Mouse (Mus musculus): ENCODE measurements around the gene Srrd. TPM values are rescaled to one million over a fixed set of nuclear protein-coding genes. Genes with fewer than 3 reads are reported as not detected.

The Srrd gene
- polyA plus RNA-seq, 1 experiment from 2014 or later = 24.5 TPM

- Histone ChIP-seq H3K9ac (ENCODE audit: low read depth, low read length) (no peak overlapping the region), H3K9me3 (replicated peaks; ENCODE audit: control insufficient read depth, low read length) (no peaks in the 10 kb centered on the region), H3K27ac (ENCODE audit: low read depth, low read length) (no peak overlapping the region), H3K4me3 (ENCODE audit: low read depth, low read length) (no peak overlapping the region), H3K4me2 (no peak overlapping the region), H3K36me3 (ENCODE audit: control insufficient read depth, insufficient read depth, low read length) (no peaks in the 10 kb centered on the region), H3K4me1 (ENCODE audit: control insufficient read depth, insufficient read depth, low read length) (peaks cover 21% of the 10 kb centered on the region; the same call in 1 of the 2 replicates), H3K27me3 (ENCODE audit: control insufficient read depth, insufficient read depth, low read length) (no peaks in the 10 kb centered on the region)
- no peak for ATAC-seq (replicated peaks; ENCODE audit: insufficient number of reproducible peaks, low FRiP score, low TSS enrichment)
- 77% methylated on average over 2 of the region's 2 CpGs for WGBS (ENCODE audit: insufficient replicate concordance)
Measured at GRCm38 (mm10) chr5:112300112-112300511, 42.7 kb downstream of the Srrd start.

- Histone ChIP-seq H3K4me3 (ENCODE audit: low read depth, low read length) (no peak overlapping the region), H3K27me3 (ENCODE audit: control insufficient read depth, insufficient read depth, low read length) (no peaks in the 10 kb centered on the region), H3K27ac (ENCODE audit: low read depth, low read length) (peak overlapping the region; percentile 59; the same call in 1 of the 2 replicates), H3K4me1 (ENCODE audit: control insufficient read depth, insufficient read depth, low read length) (peaks cover 27% of the 10 kb centered on the region; the same call in 1 of the 2 replicates), H3K36me3 (ENCODE audit: control insufficient read depth, insufficient read depth, low read length) (no peaks in the 10 kb centered on the region), H3K9ac (ENCODE audit: low read depth, low read length) (no peak overlapping the region), H3K9me3 (replicated peaks; ENCODE audit: control insufficient read depth, low read length) (no peaks in the 10 kb centered on the region), H3K4me2 (no peak overlapping the region)
- 73% methylated on average over 4 of the region's 4 CpGs for WGBS (ENCODE audit: insufficient replicate concordance)
- no peak for ATAC-seq (replicated peaks; ENCODE audit: insufficient number of reproducible peaks, low FRiP score, low TSS enrichment)
Measured at GRCm38 (mm10) chr5:112299399-112299798, 43.4 kb downstream of the Srrd start.

GRCm38 (mm10) chr5:112298226-112298988 lies 44.4 kb downstream of the Srrd start:
- Histone ChIP-seq H3K9me3 (replicated peaks; ENCODE audit: control insufficient read depth, low read length) (no peaks in the 10 kb centered on the region), H3K4me1 (ENCODE audit: control insufficient read depth, insufficient read depth, low read length) (peaks cover 27% of the 10 kb centered on the region; the same call in 1 of the 2 replicates)
- 0 out of 2 replicates have a peak, but pooled peaks have one; percentile 40 for ATAC-seq (replicated peaks; ENCODE audit: insufficient number of reproducible peaks, low FRiP score, low TSS enrichment)

GRCm38 (mm10) chr5:112297257-112297656 lies 45.6 kb downstream of the Srrd start:
- WGBS (ENCODE audit: insufficient replicate concordance) = 59% methylated on average over 2 of the region's 2 CpGs
- H3K27me3 ChIP-seq (ENCODE audit: control insufficient read depth, insufficient read depth, low read length) = no peaks in the 10 kb centered on the region
- ATAC-seq (replicated peaks; ENCODE audit: insufficient number of reproducible peaks, low FRiP score, low TSS enrichment) = no peak
- peaks cover 27% of the 10 kb centered on the region; the same call in 1 of the 2 replicates for H3K4me1 ChIP-seq (ENCODE audit: control insufficient read depth, insufficient read depth, low read length)
- H3K9ac ChIP-seq (ENCODE audit: low read depth, low read length) = no peak overlapping the region
- H3K9me3 ChIP-seq (replicated peaks; ENCODE audit: control insufficient read depth, low read length) = no peaks in the 10 kb centered on the region
- H3K27ac ChIP-seq (ENCODE audit: low read depth, low read length) = no peak overlapping the region
- H3K4me3 ChIP-seq (ENCODE audit: low read depth, low read length) = no peak overlapping the region
- H3K36me3 ChIP-seq (ENCODE audit: control insufficient read depth, insufficient read depth, low read length) = no peaks in the 10 kb centered on the region
- no peak overlapping the region for H3K4me2 ChIP-seq

More at GRCm38 (mm10) chr5:112298226-112298988, 44.4 kb downstream of the Srrd start:
- Histone ChIP-seq H3K4me3 (ENCODE audit: low read depth, low read length) (no peak overlapping the region), H3K27me3 (ENCODE audit: control insufficient read depth, insufficient read depth, low read length) (no peaks in the 10 kb centered on the region), H3K36me3 (ENCODE audit: control insufficient read depth, insufficient read depth, low read length) (no peaks in the 10 kb centered on the region), H3K27ac (ENCODE audit: low read depth, low read length) (peak overlapping the region; percentile 59), H3K4me2 (no peak overlapping the region), H3K9ac (ENCODE audit: low read depth, low read length) (no peak overlapping the region)
- WGBS (ENCODE audit: insufficient replicate concordance) = 78% methylated on average over 12 of the region's 12 CpGs

GRCm38 (mm10) chr5:112296404-112297181 lies 46.2 kb downstream of the Srrd start:
- no peak for ATAC-seq (replicated peaks; ENCODE audit: insufficient number of reproducible peaks, low FRiP score, low TSS enrichment)
- Histone ChIP-seq H3K4me3 (ENCODE audit: low read depth, low read length) (no peak overlapping the region), H3K27ac (ENCODE audit: low read depth, low read length) (no peak overlapping the region), H3K4me2 (no peak overlapping the region), H3K27me3 (ENCODE audit: control insufficient read depth, insufficient read depth, low read length) (no peaks in the 10 kb centered on the region), H3K9ac (ENCODE audit: low read depth, low read length) (no peak overlapping the region), H3K9me3 (replicated peaks; ENCODE audit: control insufficient read depth, low read length) (no peaks in the 10 kb centered on the region), H3K4me1 (ENCODE audit: control insufficient read depth, insufficient read depth, low read length) (peaks cover 27% of the 10 kb centered on the region; the same call in 1 of the 2 replicates), H3K36me3 (ENCODE audit: control insufficient read depth, insufficient read depth, low read length) (no peaks in the 10 kb centered on the region)
- WGBS (ENCODE audit: insufficient replicate concordance) = 64% methylated on average over 6 of the region's 6 CpGs

GRCm38 (mm10) chr5:112295564-112295963 lies 47.3 kb downstream of the Srrd start:
- Histone ChIP-seq H3K9ac (ENCODE audit: low read depth, low read length) (no peak overlapping the region), H3K4me3 (ENCODE audit: low read depth, low read length) (no peak overlapping the region), H3K27ac (ENCODE audit: low read depth, low read length) (no peak overlapping the region), H3K27me3 (ENCODE audit: control insufficient read depth, insufficient read depth, low read length) (no peaks in the 10 kb centered on the region), H3K9me3 (replicated peaks; ENCODE audit: control insufficient read depth, low read length) (no peaks in the 10 kb centered on the region), H3K36me3 (ENCODE audit: control insufficient read depth, insufficient read depth, low read length) (no peaks in the 10 kb centered on the region), H3K4me1 (ENCODE audit: control insufficient read depth, insufficient read depth, low read length) (peaks cover 27% of the 10 kb centered on the region; the same call in 1 of the 2 replicates), H3K4me2 (no peak overlapping the region)
- no peak for ATAC-seq (replicated peaks; ENCODE audit: insufficient number of reproducible peaks, low FRiP score, low TSS enrichment)
- 63% methylated on average over 8 of the region's 8 CpGs for whole genome bisulfite sequencing (ENCODE audit: insufficient replicate concordance)

- ATAC-seq (replicated peaks; ENCODE audit: insufficient number of reproducible peaks, low FRiP score, low TSS enrichment) = no peak
- Histone ChIP-seq H3K9me3 (replicated peaks; ENCODE audit: control insufficient read depth, low read length) (no peaks in the 10 kb centered on the region), H3K27me3 (ENCODE audit: control insufficient read depth, insufficient read depth, low read length) (no peaks in the 10 kb centered on the region), H3K4me3 (ENCODE audit: low read depth, low read length) (no peak overlapping the region), H3K36me3 (ENCODE audit: control insufficient read depth, insufficient read depth, low read length) (no peaks in the 10 kb centered on the region), H3K4me1 (ENCODE audit: control insufficient read depth, insufficient read depth, low read length) (peaks cover 27% of the 10 kb centered on the region; the same call in 1 of the 2 replicates), H3K27ac (ENCODE audit: low read depth, low read length) (no peak overlapping the region), H3K9ac (ENCODE audit: low read depth, low read length) (no peak overlapping the region), H3K4me2 (no peak overlapping the region)
- WGBS (ENCODE audit: insufficient replicate concordance) = 41% methylated on average over 8 of the region's 8 CpGs
Measured at GRCm38 (mm10) chr5:112295162-112295561, 47.7 kb downstream of the Srrd start.

GRCm38 (mm10) chr5:112294696-112295095 lies 48.1 kb downstream of the Srrd start:
- WGBS (ENCODE audit: insufficient replicate concordance) = 81% methylated on average over 4 of the region's 4 CpGs
- no peak for ATAC-seq (replicated peaks; ENCODE audit: insufficient number of reproducible peaks, low FRiP score, low TSS enrichment)
- Histone ChIP-seq H3K4me2 (no peak overlapping the region), H3K9me3 (replicated peaks; ENCODE audit: control insufficient read depth, low read length) (no peaks in the 10 kb centered on the region), H3K4me3 (ENCODE audit: low read depth, low read length) (no peak overlapping the region), H3K4me1 (ENCODE audit: control insufficient read depth, insufficient read depth, low read length) (peaks cover 23% of the 10 kb centered on the region; the same call in 1 of the 2 replicates), H3K27ac (ENCODE audit: low read depth, low read length) (no peak overlapping the region), H3K9ac (ENCODE audit: low read depth, low read length) (no peak overlapping the region), H3K36me3 (ENCODE audit: control insufficient read depth, insufficient read depth, low read length) (no peaks in the 10 kb centered on the region), H3K27me3 (ENCODE audit: control insufficient read depth, insufficient read depth, low read length) (no peaks in the 10 kb centered on the region)
